Mouse (Mus musculus): ENCODE data around the gene Ddx54.

Ddx54 gene

GRCm38 (mm10) chr5:120612442-120612821 is at the start of gene Ddx54, which contains the start of gene Rita1:
Gene Ddx54, plus strand, starts transcription at chr5:120612739.
Gene Rita1, minus strand, starts transcription at chr5:120612589.
- DNase-seq, result peak; percentile 98

- DNase-seq, result peak; percentile 77
These were observed 49.3 kb upstream of the Ddx54 start for GRCm38 (mm10) chr5:120562956-120563913.

- no peak for DNase-seq
These were observed 48.6 kb upstream of the Ddx54 start for GRCm38 (mm10) chr5:120563914-120564311.

- no peak for DNase-seq
These were observed 47.2 kb upstream of the Ddx54 start for GRCm38 (mm10) chr5:120565171-120565905.

- no peak for DNase-seq
These were observed 46.4 kb upstream of the Ddx54 start for GRCm38 (mm10) chr5:120566101-120566500.

- DNase-seq, result no peak
These were observed 45.8 kb upstream of the Ddx54 start for GRCm38 (mm10) chr5:120566681-120567252.

GRCm38 (mm10) chr5:120567253-120567701 is 45.3 kb upstream of the Ddx54 start:
- DNase-seq, result peak; percentile 84

- no peak for DNase-seq
These were observed 44.8 kb upstream of the Ddx54 start for GRCm38 (mm10) chr5:120567761-120568211.

- DNase-seq, result no peak
These were observed 44.2 kb upstream of the Ddx54 start for GRCm38 (mm10) chr5:120568336-120568768.

- DNase-seq, result no peak
These were observed 43.6 kb upstream of the Ddx54 start for GRCm38 (mm10) chr5:120568964-120569363.

GRCm38 (mm10) chr5:120569791-120570190 is 42.7 kb upstream of the Ddx54 start:
- DNase-seq, result no peak

- DNase-seq, result no peak
These were observed 42.1 kb upstream of the Ddx54 start for GRCm38 (mm10) chr5:120570289-120570897.

GRCm38 (mm10) chr5:120571056-120571740 is 41.3 kb upstream of the Ddx54 start:
- no peak for DNase-seq

- DNase-seq, result no peak
These were observed 38.0 kb upstream of the Ddx54 start for GRCm38 (mm10) chr5:120574469-120575063.

- DNase-seq, result no peak
These were observed 35.7 kb upstream of the Ddx54 start for GRCm38 (mm10) chr5:120576781-120577301.

- DNase-seq, result peak; percentile 50
These were observed 34.6 kb upstream of the Ddx54 start for GRCm38 (mm10) chr5:120577935-120578441.

GRCm38 (mm10) chr5:120578504-120579081 is 33.9 kb upstream of the Ddx54 start:
- peak; percentile 62 for DNase-seq

- peak; percentile 57 for DNase-seq
These were observed 33.2 kb upstream of the Ddx54 start for GRCm38 (mm10) chr5:120579211-120579897.

- DNase-seq, result no peak
These were observed 32.5 kb upstream of the Ddx54 start for GRCm38 (mm10) chr5:120579898-120580626.
